Mouse (Mus musculus) adrenal gland (tissue): ENCODE measurements around the gene Lrig1.

Experiments used
- intact Hi-C: fragments of 180-260 bp; cut with DNase I; formaldehyde crosslinking; loops from one replicate; pipeline ENCODE4 v1.15.1; 2025
- long read RNA-seq, 2 experiments: library from polyadenylated mRNA; unstranded; transcript quantifications; one replicate each; pipeline ENCODE4 v2.0.0; 2020; ENCODE audit warnings: borderline replicate concordance in 1 of 2; ENCODE audit not compliant: insufficient replicate concordance in 1 of 2

Lrig1 gene
- long read RNA-seq, experiment 1, partial matches to known transcripts, result 0 of 1 reads
- long read RNA-seq, experiment 1, other reads (novel, unspliced or antisense), result 1 of 1 reads
- long read RNA-seq, experiment 2, result 0 reads

DNA sequence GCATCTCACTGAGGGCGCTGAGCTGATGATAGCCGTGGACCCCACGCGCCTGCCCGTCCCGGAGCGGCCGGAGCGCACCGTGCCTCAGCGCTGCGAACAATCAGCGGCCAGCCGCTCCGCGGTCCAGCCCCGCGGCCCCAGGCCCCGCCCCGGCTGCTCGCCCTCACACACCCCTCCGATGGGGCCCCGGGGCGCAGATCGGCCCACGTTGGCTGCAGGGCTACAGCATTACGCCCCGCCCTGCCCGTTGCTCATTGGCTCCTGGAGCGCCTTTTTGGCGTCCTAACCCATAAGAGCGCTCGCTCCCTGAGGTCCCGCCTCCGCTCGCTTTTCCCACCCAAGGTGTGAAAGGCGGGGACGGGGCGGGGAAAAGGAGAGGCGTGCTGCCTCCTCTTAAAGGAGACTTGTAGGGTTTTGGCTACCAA lies at the start of gene Lrig1:
Lrig1 (minus strand) TSS at position 92 of the 425 bp plus-strand sequence.
- intact Hi-C loops, result no loop called here

- intact Hi-C loops, result no loop called here
Observed at GRCm38 (mm10) chr6:94749626-94750025, 49.7 kb upstream of the Lrig1 start.

GRCm38 (mm10) chr6:94748361-94748760 lies 48.4 kb upstream of the Lrig1 start:
- intact Hi-C loops, result no loop called here

GRCm38 (mm10) chr6:94740117-94740729 lies 40.3 kb upstream of the Lrig1 start:
- intact Hi-C loops, result no loop called here

- intact Hi-C loops, result no loop called here
Observed at GRCm38 (mm10) chr6:94738647-94739046, 38.7 kb upstream of the Lrig1 start.

DNA sequence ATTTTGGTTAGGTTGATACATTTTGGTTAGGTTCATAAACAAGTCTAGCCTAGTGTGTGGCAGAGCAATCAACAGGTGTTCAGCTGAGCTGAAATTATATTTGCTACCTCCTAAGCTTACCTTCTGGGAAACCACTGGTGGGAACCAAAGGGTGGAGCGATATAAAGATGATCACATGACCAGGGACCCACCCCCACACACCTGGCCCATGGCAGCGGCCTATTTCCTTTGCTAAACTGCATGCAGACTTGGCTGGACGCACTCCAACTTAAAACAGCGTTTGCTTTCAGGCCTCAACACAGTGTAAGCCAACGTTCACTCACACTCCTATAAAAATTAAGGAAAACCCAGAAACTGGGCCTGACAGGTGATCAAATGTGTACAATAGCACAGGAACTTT lies 33.9 kb upstream of the Lrig1 start:
- intact Hi-C loops, result no loop called here

- intact Hi-C loops, result no loop called here
Observed at GRCm38 (mm10) chr6:94729847-94730246, 29.9 kb upstream of the Lrig1 start.

DNA sequence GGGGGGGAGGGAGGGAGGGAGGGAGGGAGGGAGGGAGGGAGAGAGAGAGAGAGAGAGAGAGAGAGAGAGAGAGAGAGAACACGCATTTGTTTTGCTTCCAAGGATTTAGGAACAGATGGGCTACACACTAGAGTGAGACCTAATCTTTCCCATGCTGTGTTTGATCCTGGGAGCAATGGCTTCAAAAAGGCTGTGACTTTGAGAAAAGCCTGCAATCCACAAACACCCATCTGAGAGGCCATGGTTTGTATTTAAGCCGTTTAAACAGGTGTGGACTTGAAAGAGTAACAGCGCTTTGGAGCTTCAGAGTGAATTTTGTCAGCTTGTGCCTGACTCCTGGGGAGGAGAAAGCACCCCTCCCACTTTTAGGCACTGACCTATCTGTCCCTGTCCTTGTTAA lies 29.2 kb upstream of the Lrig1 start:
- intact Hi-C loops, result no loop called here

DNA sequence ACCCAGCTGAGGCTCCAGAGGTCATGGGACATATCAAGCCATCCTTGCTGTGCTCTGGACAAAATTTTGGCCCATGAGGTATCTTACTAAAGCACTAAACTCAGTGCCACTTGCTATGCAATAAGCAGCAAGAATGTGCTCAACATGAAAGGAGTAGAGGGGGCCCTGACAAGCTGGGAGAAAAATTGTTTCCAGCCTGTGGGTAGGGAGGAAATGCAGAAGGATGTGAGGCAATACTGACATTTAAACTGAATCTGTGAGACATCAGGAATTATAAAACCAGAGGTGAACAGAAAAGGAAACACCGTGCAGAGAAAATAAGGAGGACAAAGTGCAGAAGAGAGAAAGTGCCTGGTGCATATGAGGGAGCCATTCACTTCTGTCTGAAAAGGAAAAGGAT lies 24.7 kb upstream of the Lrig1 start:
- intact Hi-C loops, result no loop called here

GRCm38 (mm10) chr6:94718607-94719346 lies 18.8 kb upstream of the Lrig1 start:
- intact Hi-C loops, result no loop called here

DNA sequence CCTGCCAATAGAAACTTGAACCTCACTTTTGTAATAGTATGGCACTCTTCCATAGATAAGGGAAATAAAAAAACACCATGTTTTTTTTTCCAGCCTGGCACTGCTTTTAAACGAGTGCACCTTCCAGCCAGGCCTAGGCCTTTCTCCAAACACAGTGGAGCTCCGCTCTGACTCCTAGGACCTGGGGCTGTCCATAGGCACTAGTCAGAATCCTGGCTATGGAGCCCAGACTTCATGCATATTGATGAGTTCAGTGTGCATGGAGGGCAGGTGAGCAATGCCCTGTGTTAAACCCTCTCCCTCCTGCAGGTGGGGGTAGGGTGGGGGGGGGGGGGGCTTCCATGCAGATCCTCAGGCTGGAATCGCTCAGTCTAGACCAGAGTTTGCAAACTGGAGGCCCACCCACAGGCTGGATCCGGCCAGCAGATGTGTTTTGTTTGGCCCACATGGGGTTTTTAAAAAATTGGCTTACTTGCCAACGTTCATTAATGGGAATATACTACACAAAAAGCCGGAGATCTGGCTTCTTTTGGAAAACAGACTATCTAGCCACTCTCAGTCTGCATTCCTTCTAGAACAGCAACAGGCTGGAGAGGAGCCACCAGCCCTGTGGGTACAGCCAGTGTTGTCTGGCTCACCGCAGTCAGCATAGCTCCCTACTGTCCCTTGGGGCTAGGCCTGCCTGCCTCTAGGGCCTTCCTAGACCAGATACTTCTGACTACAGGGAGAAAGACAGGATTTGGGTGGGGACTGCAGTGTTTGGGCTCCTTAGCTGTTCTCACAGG lies 17.9 kb upstream of the Lrig1 start:
- intact Hi-C loops, result no loop called here

- intact Hi-C loops, result no loop called here
Observed at GRCm38 (mm10) chr6:94715645-94715940, 15.6 kb upstream of the Lrig1 start.

DNA sequence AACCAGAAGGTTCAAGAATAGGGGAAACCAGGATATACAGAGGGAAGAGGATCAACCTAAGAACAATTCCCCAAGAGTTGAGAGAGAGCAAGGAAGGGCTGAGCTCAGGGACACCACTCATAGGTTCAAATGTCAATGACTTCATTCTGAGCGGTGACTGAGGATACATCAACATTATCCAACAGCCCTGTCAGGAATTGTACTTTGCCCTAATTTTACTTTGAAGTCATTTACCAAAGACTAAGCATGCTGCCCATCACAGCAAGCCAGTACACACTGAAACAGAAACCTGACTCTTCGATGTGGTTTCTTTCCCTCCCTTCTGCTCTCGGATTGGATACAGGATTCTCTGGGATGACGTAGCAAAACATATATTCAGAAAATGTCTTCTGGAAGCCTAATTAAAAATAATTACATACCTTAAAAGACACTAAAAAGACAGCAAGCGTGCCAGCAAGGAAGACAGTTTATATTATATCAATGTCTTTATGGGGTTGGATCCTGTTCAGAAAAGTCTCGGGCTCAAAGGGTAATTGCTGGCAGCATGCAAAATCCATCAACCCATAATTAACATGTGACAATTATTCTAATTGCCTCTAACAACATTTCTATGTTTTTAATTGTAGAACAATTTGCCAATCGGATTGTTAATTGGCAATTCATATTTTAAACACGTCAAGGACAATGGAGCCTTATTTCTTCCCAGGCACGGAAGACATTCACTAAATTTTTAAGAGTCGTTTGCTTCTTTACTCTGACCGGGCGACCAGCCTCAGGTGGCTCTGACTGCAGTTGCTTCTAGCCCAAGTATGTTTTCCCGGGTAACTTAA lies 15.1 kb upstream of the Lrig1 start:
- intact Hi-C loops, result no loop called here

- intact Hi-C loops, result no loop called here
Observed at GRCm38 (mm10) chr6:94709832-94710231, 9.9 kb upstream of the Lrig1 start.

- intact Hi-C loops, result no loop called here
Observed at GRCm38 (mm10) chr6:94709150-94709549, 9.2 kb upstream of the Lrig1 start.

DNA sequence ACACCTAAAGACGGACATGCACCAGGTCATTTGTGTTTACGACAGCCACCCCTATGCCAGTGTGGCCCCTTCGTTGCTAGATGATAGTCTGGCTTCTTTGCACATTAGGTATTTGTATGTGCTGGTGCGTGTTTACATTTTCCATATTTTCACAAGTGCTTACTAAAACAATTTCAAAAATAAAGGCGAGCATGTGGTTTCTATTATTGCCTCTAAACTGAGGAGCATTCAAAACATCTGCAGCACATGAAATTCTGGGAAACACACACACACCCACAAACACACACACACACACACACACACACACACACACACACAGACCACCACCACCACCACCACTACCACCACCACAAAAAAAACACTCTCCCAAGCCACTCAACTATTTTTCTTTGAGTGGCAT lies 7.3 kb upstream of the Lrig1 start:
- intact Hi-C loops, result no loop called here

DNA sequence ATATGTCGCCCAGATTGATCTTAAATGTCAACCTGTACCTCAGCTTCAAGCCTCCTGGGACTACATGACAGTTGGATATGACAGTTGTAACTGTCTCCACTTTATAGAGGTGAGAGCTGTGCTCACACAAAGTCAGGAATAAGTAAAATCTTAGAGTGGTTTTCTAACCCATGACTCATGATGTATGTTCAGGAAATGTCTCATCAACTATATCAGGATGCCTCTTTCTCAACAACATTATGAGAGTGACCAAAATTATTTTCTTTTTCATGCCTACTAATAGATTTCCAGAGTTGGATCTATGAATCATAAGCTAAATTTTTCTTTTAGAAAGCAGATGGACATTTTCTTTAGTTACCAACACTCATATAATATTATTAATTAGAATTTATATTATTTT lies 6.0 kb upstream of the Lrig1 start:
- intact Hi-C loops, result no loop called here

- intact Hi-C loops, result no loop called here
Observed at GRCm38 (mm10) chr6:94702993-94703392, 3.0 kb upstream of the Lrig1 start.

- intact Hi-C loops, result no loop called here
Observed at GRCm38 (mm10) chr6:94701071-94701470, 1.1 kb upstream of the Lrig1 start.

DNA sequence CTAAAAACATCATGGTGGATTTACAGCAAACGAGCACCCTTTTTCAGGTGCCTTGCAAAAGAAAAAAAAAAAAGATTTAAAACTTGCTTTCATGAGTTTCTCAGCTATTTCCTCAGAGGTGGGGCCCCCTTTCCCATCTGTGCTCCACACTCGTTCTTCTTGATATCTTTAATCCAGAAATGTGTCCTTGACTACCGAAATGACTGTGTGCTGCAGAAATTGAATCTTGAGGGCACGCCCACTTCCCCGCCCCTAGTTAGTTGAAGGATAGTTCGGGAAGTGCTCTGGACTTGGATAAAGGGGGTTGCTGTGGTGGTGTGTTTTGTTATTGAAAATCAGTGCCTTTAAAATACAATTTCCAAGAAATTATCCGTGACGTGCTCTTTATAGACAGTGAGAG lies 654 bp upstream of the Lrig1 start:
- intact Hi-C loops, result no loop called here
